Mouse (Mus musculus): ENCODE measurements around the gene Tbc1d1. TPM values are rescaled to one million over a fixed set of nuclear protein-coding genes. Genes with fewer than 3 reads are reported as not detected.

Gene Tbc1d1
- polyA plus RNA-seq, 1 experiment, result 17.0 TPM

GRCm38 (mm10) chr5:64363859-64364406 is 207.8 kb downstream of the Tbc1d1 start:
- 91% methylated on average over 5 of the region's 5 CpGs for WGBS
- H3K4me3 ChIP-seq (ENCODE audit: control insufficient read depth, insufficient read depth, low read length), result no peak overlapping the region
- no peaks in the 10 kb centered on the region for H3K27me3 ChIP-seq (ENCODE audit: control insufficient read depth, insufficient read depth, low read length)
- no peak for DNase-seq
- H3K4me1 ChIP-seq (replicated peaks; ENCODE audit: control insufficient read depth, insufficient read depth, low read length), result peaks cover 7% of the 10 kb centered on the region
- no peak overlapping the region for H3K27ac ChIP-seq (ENCODE audit: control insufficient read depth, insufficient read depth, low read length)
- no peaks in the 10 kb centered on the region for H3K36me3 ChIP-seq (ENCODE audit: control insufficient read depth, insufficient read depth, low read length)
- TF ChIP-seq POLR2A (IDR thresholded peaks at IDR 0.05; ENCODE audit: control insufficient read depth, extremely low read depth, insufficient read depth, low read length, poor library complexity) (no peak), CTCF (IDR thresholded peaks at IDR 0.05; ENCODE audit: borderline replicate concordance, control insufficient read depth, extremely low read depth, insufficient read depth, low read length, poor library complexity) (no peak)

DNA sequence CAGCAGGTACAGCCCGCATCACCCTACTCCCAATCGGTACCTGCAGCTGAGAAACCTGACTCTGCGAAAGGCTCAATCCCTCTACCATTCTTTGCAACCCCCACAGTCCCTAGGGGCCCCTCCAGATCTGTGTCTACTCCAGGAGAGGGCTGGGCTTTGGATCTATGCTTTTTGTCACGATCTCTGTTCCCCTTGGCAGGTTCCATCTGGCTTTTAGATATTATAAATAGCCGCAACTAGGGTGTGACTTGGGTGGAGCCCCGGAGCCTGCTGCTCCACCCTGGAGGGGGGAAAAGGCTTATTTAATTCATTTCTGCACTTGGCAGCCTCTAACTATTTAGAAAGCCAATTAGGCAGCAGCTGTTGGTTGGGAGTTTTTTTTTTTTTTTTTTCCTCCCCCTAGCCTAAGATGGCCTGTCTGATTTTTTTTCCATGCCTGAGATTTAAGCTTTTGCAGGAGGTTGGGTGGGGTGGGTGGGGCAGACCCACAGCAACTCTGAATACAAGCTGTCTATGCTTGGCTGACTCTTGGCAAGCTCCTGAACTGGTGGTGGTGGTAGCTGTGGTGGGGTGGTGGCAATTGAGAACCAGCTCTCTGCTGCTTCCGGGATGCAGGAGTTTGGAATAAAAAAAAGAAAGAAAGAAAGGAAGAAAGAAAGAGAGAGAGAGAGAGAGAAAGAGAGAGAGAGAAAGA is 208.5 kb downstream of the Tbc1d1 start:
- WGBS, result 89% methylated on average over 7 of the region's 7 CpGs

DNA sequence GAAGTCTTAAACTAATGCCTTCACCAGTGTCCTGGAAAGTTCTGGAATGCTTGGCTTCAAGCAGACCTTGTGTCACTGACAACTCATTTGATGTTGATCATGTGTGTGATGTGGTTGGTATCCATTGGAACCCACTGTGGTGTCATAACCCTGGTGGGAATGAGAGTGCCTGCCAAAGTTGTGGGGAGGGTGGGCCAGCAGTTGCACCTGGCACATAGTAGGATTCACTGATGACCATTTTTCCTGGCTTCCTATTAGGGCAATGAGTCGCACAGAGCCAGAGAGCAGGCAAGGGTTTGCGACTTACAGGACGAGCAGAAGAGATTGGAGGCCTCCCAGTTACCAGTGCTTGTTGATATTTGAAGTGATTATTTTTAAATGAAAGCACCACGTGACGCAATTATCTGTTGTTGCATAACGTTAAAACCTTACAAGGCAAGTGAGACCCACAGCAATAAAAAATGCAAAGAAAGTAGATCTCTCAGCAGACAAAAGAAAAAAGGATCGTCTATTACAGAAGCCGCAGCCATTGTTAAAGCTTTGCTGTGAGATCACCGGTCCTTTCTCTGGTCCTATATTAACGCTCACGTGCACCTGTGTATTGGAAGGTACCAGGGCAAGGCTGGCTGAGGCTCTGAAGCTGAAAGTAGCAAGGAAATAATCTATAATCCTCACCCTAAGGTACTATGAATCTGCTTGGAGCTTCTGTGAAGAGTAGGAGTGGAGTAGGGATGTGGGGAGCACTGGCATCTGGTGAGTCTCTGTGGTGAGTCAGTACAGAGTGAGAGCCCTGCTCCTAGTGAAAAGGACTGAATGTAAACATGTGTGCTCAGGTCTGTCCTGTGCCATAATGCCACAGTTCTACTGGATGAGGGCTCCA is 209.3 kb downstream of the Tbc1d1 start:
- Histone ChIP-seq H3K4me3 (ENCODE audit: control insufficient read depth, insufficient read depth, low read length) (no peak overlapping the region), H3K27me3 (ENCODE audit: control insufficient read depth, insufficient read depth, low read length) (no peaks in the 10 kb centered on the region), H3K4me1 (replicated peaks; ENCODE audit: control insufficient read depth, insufficient read depth, low read length) (peaks cover 2% of the 10 kb centered on the region), H3K27ac (ENCODE audit: control insufficient read depth, insufficient read depth, low read length) (no peak overlapping the region), H3K36me3 (ENCODE audit: control insufficient read depth, insufficient read depth, low read length) (no peaks in the 10 kb centered on the region)
- 93% methylated on average over 11 of the region's 11 CpGs for WGBS
- DNase-seq, result no peak
- TF ChIP-seq CTCF (IDR thresholded peaks at IDR 0.05; ENCODE audit: borderline replicate concordance, control insufficient read depth, extremely low read depth, insufficient read depth, low read length, poor library complexity) (no peak), POLR2A (IDR thresholded peaks at IDR 0.05; ENCODE audit: control insufficient read depth, extremely low read depth, insufficient read depth, low read length, poor library complexity) (no peak)

More for the DNA sequence above, 208.5 kb downstream of the Tbc1d1 start:
- H3K27me3 ChIP-seq (ENCODE audit: control insufficient read depth, insufficient read depth, low read length), result no peaks in the 10 kb centered on the region
- DNase-seq, result no peak
- H3K4me1 ChIP-seq (replicated peaks; ENCODE audit: control insufficient read depth, insufficient read depth, low read length), result peaks cover 7% of the 10 kb centered on the region
- no peak overlapping the region for H3K27ac ChIP-seq (ENCODE audit: control insufficient read depth, insufficient read depth, low read length)
- TF ChIP-seq POLR2A (IDR thresholded peaks at IDR 0.05; ENCODE audit: control insufficient read depth, extremely low read depth, insufficient read depth, low read length, poor library complexity) (no peak), CTCF (IDR thresholded peaks at IDR 0.05; ENCODE audit: borderline replicate concordance, control insufficient read depth, extremely low read depth, insufficient read depth, low read length, poor library complexity) (no peak)
- H3K4me3 ChIP-seq (ENCODE audit: control insufficient read depth, insufficient read depth, low read length), result no peak overlapping the region
- no peaks in the 10 kb centered on the region for H3K36me3 ChIP-seq (ENCODE audit: control insufficient read depth, insufficient read depth, low read length)

- no peak for DNase-seq
- H3K27me3 ChIP-seq (ENCODE audit: control insufficient read depth, insufficient read depth, low read length), result no peaks in the 10 kb centered on the region
- WGBS, result 95% methylated on average over 9 of the region's 9 CpGs
- no peak overlapping the region for H3K4me3 ChIP-seq (ENCODE audit: control insufficient read depth, insufficient read depth, low read length)
- H3K4me1 ChIP-seq (replicated peaks; ENCODE audit: control insufficient read depth, insufficient read depth, low read length), result no peaks in the 10 kb centered on the region
- H3K36me3 ChIP-seq (ENCODE audit: control insufficient read depth, insufficient read depth, low read length), result no peaks in the 10 kb centered on the region
- H3K27ac ChIP-seq (ENCODE audit: control insufficient read depth, insufficient read depth, low read length), result no peak overlapping the region
- TF ChIP-seq POLR2A (IDR thresholded peaks at IDR 0.05; ENCODE audit: control insufficient read depth, extremely low read depth, insufficient read depth, low read length, poor library complexity) (no peak), CTCF (IDR thresholded peaks at IDR 0.05; ENCODE audit: borderline replicate concordance, control insufficient read depth, extremely low read depth, insufficient read depth, low read length, poor library complexity) (no peak)
Observed at GRCm38 (mm10) chr5:64366113-64366512, 210.0 kb downstream of the Tbc1d1 start.

DNA sequence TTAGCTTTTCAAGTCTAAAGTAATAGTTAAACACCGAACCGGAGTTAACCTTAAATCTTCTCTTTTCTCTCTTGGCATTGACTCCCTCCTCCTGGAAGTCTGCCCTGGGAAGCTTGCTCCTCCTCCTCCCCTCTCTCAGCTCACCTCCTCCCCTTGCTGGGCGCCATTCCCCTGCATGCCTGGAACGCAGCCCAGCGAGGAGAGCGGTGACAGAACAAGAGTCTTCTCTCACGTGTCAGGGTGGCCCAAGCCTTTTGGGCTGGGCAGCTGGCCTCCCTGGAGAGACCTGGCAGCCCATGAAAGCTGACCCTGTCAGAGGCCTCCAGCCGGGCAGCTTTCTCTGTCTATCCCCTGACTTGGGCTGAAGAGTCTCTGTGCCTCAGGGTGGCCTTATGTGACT is 211.3 kb downstream of the Tbc1d1 start:
- TF ChIP-seq POLR2A (IDR thresholded peaks at IDR 0.05; ENCODE audit: control insufficient read depth, extremely low read depth, insufficient read depth, low read length, poor library complexity), result no peak
- TF ChIP-seq CTCF (IDR thresholded peaks at IDR 0.05; ENCODE audit: borderline replicate concordance, control insufficient read depth, extremely low read depth, insufficient read depth, low read length, poor library complexity), result no peak
- 93% methylated on average over 8 of the region's 8 CpGs for WGBS

GRCm38 (mm10) chr5:64371331-64371831 is 215.3 kb downstream of the Tbc1d1 start:
- Histone ChIP-seq H3K36me3 (ENCODE audit: control insufficient read depth, insufficient read depth, low read length) (no peaks in the 10 kb centered on the region), H3K27ac (ENCODE audit: control insufficient read depth, insufficient read depth, low read length) (no peak overlapping the region), H3K27me3 (ENCODE audit: control insufficient read depth, insufficient read depth, low read length) (no peaks in the 10 kb centered on the region), H3K4me1 (replicated peaks; ENCODE audit: control insufficient read depth, insufficient read depth, low read length) (peaks cover 20% of the 10 kb centered on the region), H3K4me3 (ENCODE audit: control insufficient read depth, insufficient read depth, low read length) (no peak overlapping the region)
- no peak for TF ChIP-seq POLR2A (IDR thresholded peaks at IDR 0.05; ENCODE audit: control insufficient read depth, extremely low read depth, insufficient read depth, low read length, poor library complexity)
- TF ChIP-seq CTCF (IDR thresholded peaks at IDR 0.05; ENCODE audit: borderline replicate concordance, control insufficient read depth, extremely low read depth, insufficient read depth, low read length, poor library complexity), result no peak
- no peak for DNase-seq

More for the DNA sequence above, 211.3 kb downstream of the Tbc1d1 start:
- Histone ChIP-seq H3K27me3 (ENCODE audit: control insufficient read depth, insufficient read depth, low read length) (no peaks in the 10 kb centered on the region), H3K4me3 (ENCODE audit: control insufficient read depth, insufficient read depth, low read length) (no peak overlapping the region), H3K27ac (ENCODE audit: control insufficient read depth, insufficient read depth, low read length) (no peak overlapping the region), H3K36me3 (ENCODE audit: control insufficient read depth, insufficient read depth, low read length) (no peaks in the 10 kb centered on the region), H3K4me1 (replicated peaks; ENCODE audit: control insufficient read depth, insufficient read depth, low read length) (peaks cover 2% of the 10 kb centered on the region; the same call in 1 of the 2 replicates)
- DNase-seq, result no peak
